Mouse (Mus musculus) ES-Bruce4 (cell line): Measurements from ENCODE around the gene Keg1.

Experiments
- CTCF ChIP-seq: IDR thresholded peaks from one replicate; pipeline ENCODE4 v1.8.1; 2011; ENCODE audit warnings: low read depth, low read length
- POLR2A ChIP-seq: IDR thresholded peaks from one replicate; pipeline ENCODE4 v1.8.1; 2011; ENCODE audit warnings: low read length; ENCODE audit not compliant: insufficient read depth

DNA sequence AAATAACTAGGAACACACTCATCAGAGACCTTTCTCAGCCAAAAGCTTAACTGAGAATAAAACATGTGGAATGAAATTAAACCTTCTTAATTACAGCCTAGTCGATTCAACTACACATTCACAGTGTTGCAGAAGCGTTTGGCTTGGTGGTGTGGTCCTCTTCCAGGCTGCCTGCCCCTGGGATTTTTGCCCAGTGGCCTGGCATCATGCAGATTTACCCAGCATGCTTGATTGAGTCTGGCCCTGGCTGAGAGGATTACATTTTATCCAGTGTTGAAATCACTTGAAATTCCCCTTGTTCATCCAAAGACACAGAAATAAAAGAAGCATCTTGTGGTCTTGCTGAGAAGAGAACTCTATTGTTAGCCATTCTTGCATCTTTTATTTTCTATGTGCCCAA lies 64.1 kb downstream of the Keg1 start:
- TF ChIP-seq POLR2A (no peak), CTCF (no peak)
